Mouse (Mus musculus) left cerebral cortex, adult 2 months (tissue): ENCODE measurements around the gene Aqp9. TPM values are rescaled to one million over a fixed set of nuclear protein-coding genes. Genes with fewer than 3 reads are reported as not detected.

Experiments
- DNase-seq, 2 experiments: peaks; one replicate each; pipeline ENCODE4 v3.0.0; 2021 to 2022; ENCODE audit warnings: low spot score in 2 of 2, mixed read lengths in 1 of 2; ENCODE audit errors: extremely low spot score in 1 of 2
- H3K27ac ChIP-seq: fragments of 200-600 bp; 2 replicates; pipeline ENCODE4 v1.8.1; 2022
- H3K4me3 ChIP-seq: fragments of 200-600 bp; 2 replicates; pipeline ENCODE4 v1.8.1; 2022
- CTCF ChIP-seq: fragments of 200-600 bp; IDR thresholded peaks from 2 replicates; pipeline ENCODE4 v1.8.1; 2022; ENCODE audit warnings: antibody characterized with exemption, mild to moderate bottlenecking, moderate library complexity
- intact Hi-C: fragments of 180-260 bp; cut with DNase I; formaldehyde crosslinking; loops from one replicate; pipeline ENCODE4 v1.15.1; 2025
- total RNA-seq, 2 experiments: library from RNA; stranded (reverse); gene quantifications; 2 replicates each; pipeline ENCODE4 v1.2.3; 2021

Gene Aqp9
- total RNA-seq, 2 experiments from 2014 or later: 3.1 to 3.4 TPM

DNA sequence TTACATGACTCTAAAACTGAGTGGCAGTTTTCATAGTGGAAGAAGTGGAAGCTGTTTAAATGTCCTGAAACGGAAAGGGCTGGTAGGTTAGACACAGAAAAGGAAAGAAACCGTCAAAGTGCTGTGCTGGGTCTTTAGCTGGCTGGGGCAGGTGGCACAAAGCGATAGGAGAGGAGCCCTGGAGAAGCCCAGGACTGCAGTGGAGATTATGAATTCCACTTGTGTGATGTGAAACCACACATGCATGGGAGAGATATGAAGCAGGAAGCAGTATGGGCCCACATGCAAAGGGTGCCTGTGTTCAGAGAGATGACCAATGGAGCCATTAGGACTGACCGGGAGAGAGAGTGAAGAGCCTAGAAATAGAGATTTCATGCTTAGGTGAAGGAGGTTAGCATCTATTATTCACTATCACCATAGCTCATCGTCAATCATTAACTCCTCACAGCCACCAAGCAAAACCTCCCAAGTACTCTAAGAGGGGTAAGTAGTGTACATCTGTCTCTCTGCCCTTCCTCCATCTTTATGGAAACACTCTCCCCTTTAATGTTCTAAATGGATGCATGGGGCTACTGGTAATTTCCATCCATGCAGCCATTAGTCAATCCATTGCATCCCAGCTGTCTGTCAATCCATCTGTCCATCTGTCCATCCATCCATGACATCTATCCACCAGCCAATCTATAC lies 2.3 kb downstream of the Aqp9 start:
- intact Hi-C loops: no loop called here
- no peak for TF ChIP-seq CTCF
- no peak overlapping the region for H3K27ac ChIP-seq
- DNase-seq: no peak
- H3K4me3 ChIP-seq: no peak overlapping the region

DNA sequence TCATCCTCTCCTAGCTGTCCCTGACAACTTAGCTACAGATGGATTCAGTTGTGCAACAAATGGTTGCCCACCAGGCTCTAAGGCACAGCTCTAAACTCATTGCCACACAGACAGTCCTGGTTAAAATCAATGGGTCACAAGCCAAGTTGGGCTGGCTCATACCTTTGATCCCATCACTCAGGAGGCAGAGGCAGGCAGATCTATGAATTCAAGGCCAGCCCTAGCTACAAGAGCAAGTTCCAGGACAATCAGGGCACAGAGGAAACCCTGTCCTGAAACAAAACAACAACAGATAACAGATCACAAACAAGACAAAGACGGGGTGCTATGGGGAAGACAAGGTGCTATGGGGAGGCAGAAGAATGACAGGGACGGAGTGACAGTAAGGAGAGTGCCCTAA lies 3.0 kb downstream of the Aqp9 start:
- DNase-seq: no peak
- intact Hi-C loops: no loop called here
- no peak for TF ChIP-seq CTCF
- Histone ChIP-seq H3K27ac (no peak overlapping the region), H3K4me3 (no peak overlapping the region)

DNA sequence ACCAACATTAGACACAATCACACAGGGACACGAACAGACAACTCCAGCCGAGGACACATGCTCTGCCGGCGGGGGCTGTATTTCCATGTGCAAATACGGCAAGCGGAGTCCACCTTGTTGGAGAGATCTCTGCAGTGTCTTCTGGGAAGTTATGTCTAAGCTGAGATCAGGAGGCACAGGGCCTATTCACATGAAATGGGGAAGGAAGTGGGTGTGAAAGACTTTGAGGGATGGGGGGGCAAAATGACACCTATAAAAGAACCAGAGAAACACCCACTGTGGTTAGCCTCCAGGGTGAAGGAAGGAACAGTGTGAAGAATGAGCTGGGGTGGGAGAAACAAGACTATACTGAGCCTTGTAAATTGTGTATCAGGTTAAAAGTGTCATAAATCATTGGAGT lies 3.4 kb downstream of the Aqp9 start:
- intact Hi-C loops: no loop called here
- Histone ChIP-seq H3K27ac (no peak overlapping the region), H3K4me3 (no peak overlapping the region)
- TF ChIP-seq CTCF: no peak
- no peak for DNase-seq

DNA sequence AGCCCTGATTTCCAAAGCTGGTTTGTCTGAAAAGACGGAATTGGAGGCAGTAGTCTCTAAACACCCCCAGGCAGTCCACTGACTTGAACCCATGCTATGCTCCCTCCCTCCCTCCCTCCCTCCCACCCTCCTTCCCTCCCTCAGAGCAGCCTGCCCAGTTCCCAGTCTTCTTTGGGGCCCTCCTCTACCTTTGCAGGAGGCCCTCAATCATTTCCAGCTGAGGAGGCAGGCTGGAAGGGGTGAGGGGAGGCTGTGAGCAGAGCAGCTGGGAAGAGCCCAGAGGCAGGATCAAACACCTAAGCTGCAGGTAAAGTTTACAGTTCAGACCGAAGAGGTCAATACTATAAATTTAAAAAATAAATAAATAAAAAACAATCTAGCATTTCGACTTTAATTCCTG lies 4.1 kb downstream of the Aqp9 start:
- intact Hi-C loops: no loop called here
- DNase-seq: no peak
- no peak overlapping the region for H3K4me3 ChIP-seq

DNA sequence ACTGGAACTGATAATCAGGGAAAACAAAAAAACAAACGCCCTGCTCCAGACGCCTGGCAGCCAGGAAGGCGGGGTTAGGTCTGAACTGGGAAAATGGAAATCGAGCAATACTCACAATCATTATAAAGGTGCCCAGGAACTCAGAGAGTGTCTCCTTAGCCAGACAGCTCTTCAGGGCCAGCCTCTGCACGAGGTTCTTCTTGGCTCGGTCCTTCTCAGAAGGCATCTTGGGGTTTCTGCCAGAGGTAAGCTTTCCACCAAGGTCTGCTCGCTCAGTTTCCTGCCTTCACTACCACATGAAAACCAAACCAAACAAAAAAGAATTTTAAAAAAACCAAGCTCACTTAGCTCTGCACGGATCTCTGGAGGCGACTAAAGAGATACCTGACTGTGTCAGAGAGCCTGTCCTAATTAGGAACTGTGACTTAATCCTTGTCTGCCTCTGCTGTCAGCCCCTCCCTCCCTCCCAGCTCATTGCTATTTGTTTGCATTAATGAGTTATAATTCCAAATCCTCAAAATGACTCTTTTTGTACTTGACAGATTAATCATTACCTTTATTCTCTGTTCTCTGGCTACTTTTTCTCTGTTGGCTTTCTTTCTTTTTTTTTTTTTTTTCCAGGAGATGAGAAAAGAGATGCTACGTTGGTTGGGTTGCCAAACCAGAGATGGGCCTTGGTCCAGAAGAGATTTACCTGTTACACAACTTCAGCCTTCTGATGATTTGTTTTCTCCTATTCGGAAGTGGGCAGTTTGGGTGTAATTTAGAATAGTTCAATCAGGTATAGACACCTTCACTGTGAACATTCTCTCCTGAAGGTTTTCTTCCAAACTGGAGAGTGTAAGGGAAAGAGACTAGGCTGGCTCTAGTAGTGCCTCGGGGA lies 5.4 kb downstream of the Aqp9 start:
- H3K4me3 ChIP-seq: no peak overlapping the region
- no peak overlapping the region for H3K27ac ChIP-seq
- no peak for DNase-seq
- no peak for TF ChIP-seq CTCF
- intact Hi-C loops: no loop called here

More for the DNA sequence above, 4.1 kb downstream of the Aqp9 start:
- TF ChIP-seq CTCF: no peak
- no peak overlapping the region for H3K27ac ChIP-seq

DNA sequence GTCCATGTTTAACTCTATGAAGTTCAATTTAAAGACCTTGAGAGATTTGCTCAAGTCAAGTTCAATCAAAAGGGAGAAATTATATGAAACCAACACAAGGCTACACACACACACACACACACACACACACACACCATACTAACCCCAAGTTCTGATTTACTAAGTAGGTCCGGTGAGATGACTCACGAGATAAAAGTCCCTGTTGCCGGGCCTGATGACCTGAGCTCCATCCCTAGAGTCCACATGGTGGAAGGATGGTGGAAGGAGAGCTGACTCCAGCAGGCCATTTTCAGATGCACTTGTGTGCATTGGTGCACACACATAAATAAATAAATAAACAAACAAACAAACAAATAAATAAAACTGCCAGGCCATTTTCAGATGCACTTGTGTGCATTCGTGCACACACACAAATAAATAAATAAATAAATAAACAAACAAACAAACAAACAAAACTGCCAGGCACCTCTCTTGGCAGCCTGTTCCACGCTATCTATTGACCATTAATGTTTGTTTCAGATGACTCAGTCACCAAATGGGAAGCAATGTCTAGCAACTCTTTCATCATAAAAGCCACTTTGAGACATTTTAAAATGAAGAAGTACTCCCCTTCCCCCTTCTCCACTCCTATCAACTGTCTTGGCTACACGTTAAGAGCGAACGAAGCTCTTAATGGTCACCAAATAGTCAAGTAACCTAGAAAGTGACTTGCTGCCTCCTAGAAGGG lies 6.2 kb downstream of the Aqp9 start:
- Histone ChIP-seq H3K27ac (no peak overlapping the region), H3K4me3 (no peak overlapping the region)
- no peak for TF ChIP-seq CTCF
- DNase-seq: no peak
- intact Hi-C loops: no loop called here

DNA sequence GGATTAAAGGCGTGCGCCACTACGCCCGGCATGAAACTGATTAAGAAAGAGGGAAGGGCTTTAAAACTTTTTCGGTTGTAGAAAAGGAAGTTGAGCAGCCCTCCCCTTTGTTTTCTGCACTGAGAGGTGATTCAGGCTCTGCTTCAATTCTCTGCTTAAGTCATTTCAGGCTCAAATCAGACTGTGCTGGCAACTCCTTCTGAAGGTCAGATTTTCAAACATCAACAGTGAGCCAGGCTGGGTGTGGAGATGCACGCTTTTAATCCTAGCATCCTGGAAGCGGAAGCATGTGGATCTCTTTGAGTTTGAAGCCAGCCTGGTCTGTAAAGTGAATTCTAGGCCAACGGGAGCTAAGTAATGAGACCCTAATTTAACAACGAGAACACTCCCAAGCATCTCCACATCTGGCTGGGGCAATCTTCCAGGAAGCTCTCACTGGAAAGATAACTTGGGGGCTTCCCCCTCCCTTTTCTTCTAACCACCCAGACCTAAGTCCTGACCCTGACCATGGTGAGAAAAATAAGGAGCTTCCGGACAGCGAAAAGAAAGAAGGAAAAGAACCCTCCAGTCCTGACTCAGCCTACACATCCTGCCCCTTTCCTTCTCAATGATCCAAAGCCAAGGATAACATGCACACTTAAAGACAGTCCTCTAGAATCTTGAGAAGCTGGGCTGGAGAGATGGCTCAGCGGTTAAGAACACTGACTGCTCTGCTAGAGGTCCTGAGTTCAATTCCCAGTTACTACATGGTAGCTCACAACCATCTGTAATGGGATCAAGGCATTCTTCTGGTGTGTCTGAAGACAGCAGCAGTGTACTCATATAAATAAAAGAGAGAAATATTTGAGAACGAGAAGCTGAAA lies 7.4 kb downstream of the Aqp9 start:
- no peak for DNase-seq
- TF ChIP-seq CTCF: no peak
- intact Hi-C loops: no loop called here
- H3K27ac ChIP-seq: no peak overlapping the region
- H3K4me3 ChIP-seq: no peak overlapping the region

DNA sequence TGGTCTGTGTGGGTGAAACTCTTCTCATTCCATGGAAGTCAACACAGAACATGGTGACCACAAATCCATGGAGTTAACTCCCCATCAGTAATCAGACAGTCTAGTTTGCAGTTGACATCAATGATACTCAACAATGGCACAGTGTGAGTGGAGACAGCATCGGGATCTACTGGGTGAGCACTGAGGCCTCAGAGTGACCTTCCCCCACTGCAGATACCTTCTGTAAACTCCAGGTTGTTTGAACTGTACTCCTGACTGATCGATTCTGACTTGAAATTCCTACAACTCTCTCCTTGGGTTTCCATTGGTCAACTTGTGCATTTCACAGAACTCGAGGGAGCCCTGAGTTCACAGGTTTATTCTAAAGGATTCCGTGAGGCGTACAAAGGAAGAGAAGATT lies 8.8 kb downstream of the Aqp9 start:
- Histone ChIP-seq H3K4me3 (no peak overlapping the region), H3K27ac (no peak overlapping the region)
- no peak for TF ChIP-seq CTCF
- DNase-seq: no peak
- intact Hi-C loops: no loop called here

DNA sequence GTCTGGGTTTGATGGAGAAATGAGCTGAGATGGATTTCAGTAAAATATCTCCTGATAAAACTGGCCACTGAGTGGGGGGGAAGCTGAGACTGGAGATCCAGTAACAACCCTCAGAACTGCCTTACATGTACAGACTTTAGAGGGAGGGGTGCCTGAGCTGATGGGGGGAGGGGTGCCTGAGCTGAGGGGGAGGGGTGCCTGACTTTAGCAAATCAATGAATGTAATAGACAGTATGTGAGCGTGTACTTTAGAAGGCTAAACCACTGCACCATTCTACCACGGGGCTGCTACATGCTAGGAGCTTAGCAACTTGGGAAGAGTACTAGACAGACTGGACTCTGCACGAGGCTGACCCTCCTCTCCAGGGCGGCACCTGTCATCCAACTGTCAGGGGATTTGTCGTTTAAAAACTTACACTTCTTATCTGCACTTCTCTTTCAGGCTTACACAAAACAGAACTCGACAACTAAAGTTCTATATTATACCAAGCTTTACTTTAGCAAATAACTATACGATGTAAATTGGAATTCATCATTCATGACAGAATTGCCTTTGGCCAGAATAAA lies 9.3 kb downstream of the Aqp9 start:
- DNase-seq: no peak
- Histone ChIP-seq H3K27ac (no peak overlapping the region), H3K4me3 (no peak overlapping the region)
- TF ChIP-seq CTCF: no peak
- intact Hi-C loops: no loop called here

DNA sequence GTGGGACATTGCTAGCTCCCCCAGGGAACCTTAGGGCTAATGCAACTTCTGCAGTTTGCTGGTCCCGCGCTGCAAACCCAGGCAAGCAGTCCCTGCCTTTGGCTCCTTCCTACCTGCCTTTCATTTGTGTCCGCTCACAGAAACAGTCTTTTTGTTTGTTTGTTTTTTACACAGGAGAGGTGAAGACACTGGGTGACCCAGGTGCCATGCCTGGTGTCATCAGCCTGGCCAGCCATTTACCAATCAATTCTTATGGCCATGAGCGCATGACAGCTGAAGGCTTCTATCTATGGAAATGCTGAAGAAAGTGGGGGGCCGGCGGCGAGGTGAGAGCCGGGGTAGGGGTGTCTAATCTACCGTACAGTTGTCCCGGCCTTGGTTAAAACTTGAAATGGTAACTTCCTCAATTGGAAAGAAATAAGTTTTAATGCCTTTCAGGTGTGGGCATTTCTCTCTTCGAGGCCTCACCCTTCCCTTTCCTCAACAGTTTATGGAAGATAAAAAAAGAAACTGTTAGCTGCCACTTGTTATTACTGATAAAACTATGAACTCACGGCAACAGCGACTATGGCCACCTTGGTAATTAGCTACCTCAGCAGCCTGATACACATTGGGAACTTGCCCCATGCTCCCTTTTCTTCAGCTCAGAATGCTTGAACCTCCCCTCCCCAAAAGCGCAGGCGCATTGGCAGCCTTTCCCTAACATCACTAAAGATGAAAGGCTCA lies 10.4 kb downstream of the Aqp9 start:
- intact Hi-C loops: no loop called here
- DNase-seq: no peak
- H3K27ac ChIP-seq: no peak overlapping the region
- TF ChIP-seq CTCF: no peak
- no peak overlapping the region for H3K4me3 ChIP-seq
